Mouse (Mus musculus): ENCODE results near the gene Gm16223. TPM values are rescaled to one million over a fixed set of nuclear protein-coding genes. Genes with fewer than 3 reads are reported as not detected.

Gm16223 gene
- total RNA-seq, 2 experiments from 2014 or later: not detected

- no peak for DNase-seq
- intact Hi-C loops (cut with DNase I): no loop called here
Measured at GRCm38 (mm10) chr5:42211554-42212338, 144.0 kb downstream of the Gm16223 start.

- DNase-seq: no peak
- intact Hi-C loops (cut with DNase I): no loop called here
Measured at GRCm38 (mm10) chr5:42212353-42212752, 144.6 kb downstream of the Gm16223 start.

GRCm38 (mm10) chr5:42224840-42225239 lies 157.1 kb downstream of the Gm16223 start:
- intact Hi-C loops (cut with DNase I): no loop called here

GRCm38 (mm10) chr5:42228631-42229030 lies 160.9 kb downstream of the Gm16223 start:
- intact Hi-C loops (cut with DNase I): no loop called here
- DNase-seq: no peak

More at GRCm38 (mm10) chr5:42224840-42225239, 157.1 kb downstream of the Gm16223 start:
- DNase-seq: no peak

- intact Hi-C loops (cut with DNase I): no loop called here
- no peak for DNase-seq
Measured at GRCm38 (mm10) chr5:42239291-42239690, 171.5 kb downstream of the Gm16223 start.

- no peak for DNase-seq
- intact Hi-C loops (cut with DNase I): no loop called here
Measured at GRCm38 (mm10) chr5:42239806-42240205, 172.0 kb downstream of the Gm16223 start.

GRCm38 (mm10) chr5:42250376-42250775 lies 182.6 kb downstream of the Gm16223 start:
- no peak for DNase-seq
- intact Hi-C loops (cut with DNase I): no loop called here

Other genes starting within 250 kb of the Gm16223 start
- 10 to 100 TPM; 16.7 to 19.6 TPM for gene Bod1l, start 223.6 kb upstream of the Gm16223 start, total RNA-seq (2021)

Data from heart, postnatal 10 days (tissue).